Mouse (Mus musculus) gastrocnemius, postnatal 14 days (tissue): ENCODE measurements around the gene Rere. TPM values are rescaled to one million over a fixed set of nuclear protein-coding genes. Genes with fewer than 3 reads are reported as not detected.

Source experiments
- DNase-seq: peaks from one replicate; pipeline ENCODE4 v3.0.0; 2021; ENCODE audit warnings: mixed read lengths
- intact Hi-C: fragments of 180-260 bp; cut with DNase I; formaldehyde crosslinking; loops from one replicate; pipeline ENCODE4 v1.15.1; 2025; ENCODE audit warnings: low total_unique reads
- total RNA-seq, 2 experiments: library from RNA; stranded (reverse); gene quantifications; 2 replicates each; pipeline ENCODE4 v1.2.3; 2021

Gene Rere
- total RNA-seq, 2 experiments from 2014 or later = 44.4 to 52.1 TPM

DNA sequence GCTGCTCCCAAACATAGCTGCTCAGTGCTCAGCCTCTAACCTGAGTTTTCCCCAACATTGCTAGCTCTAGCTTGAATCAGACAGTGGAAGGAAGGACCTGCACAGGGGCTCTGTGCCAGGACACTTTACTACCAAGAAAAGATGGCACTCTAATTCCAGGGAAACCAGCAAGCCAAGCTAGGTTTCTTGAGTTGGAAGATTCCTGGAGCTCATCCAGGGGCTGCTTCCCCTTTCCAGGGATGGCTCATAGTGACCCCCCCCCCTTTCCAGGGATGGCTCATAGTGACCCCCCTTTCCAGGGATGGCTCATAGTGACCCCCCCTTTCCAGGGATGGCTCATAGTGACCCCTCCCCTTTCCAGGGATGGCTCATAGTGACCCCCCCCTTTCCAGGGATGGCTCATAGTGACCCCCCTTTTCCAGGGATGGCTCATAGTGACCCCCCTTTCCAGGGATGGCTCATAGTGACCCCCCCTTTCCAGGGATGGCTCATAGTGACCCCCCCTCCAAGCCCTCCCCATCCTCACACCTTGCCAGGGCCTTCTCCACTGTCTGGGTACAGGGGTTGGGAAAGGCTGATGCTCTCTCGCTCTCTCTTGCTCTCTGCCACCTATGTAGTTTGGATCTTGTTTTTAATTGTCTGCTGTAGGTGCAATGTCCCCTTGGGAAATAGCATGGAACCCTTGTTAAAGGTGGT lies 322.1 kb downstream of the Rere start:
- no peak for DNase-seq
- intact Hi-C loops = no loop called here

DNA sequence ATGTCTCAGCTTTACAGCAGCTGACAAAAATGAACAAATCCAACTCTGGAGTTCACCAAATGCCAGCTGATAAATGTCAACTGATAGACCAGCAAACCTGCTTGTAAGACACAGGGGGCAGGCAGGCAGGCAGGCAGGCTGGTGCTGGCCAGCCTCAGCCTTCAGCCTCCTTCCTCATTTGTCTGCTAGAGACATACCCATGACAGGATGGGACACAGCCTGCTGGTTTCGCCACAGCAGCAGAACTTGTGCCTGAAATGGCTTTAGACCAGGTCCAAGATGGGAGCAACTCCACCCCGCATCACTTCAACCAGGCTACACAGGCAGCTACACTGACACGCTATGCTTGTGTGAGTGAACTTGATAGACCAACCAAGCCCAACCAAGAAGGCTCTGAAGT lies 324.4 kb downstream of the Rere start:
- DNase-seq = no peak
- intact Hi-C loops = no loop called here

- intact Hi-C loops = no loop called here
- no peak for DNase-seq
These were observed 325.2 kb downstream of the Rere start for GRCm38 (mm10) chr4:150606449-150607161.

GRCm38 (mm10) chr4:150608670-150609069 lies 327.2 kb downstream of the Rere start:
- intact Hi-C loops = no loop called here
- DNase-seq = no peak

GRCm38 (mm10) chr4:150613715-150614114 lies 332.3 kb downstream of the Rere start:
- no peak for DNase-seq
- intact Hi-C loops = no loop called here

DNA sequence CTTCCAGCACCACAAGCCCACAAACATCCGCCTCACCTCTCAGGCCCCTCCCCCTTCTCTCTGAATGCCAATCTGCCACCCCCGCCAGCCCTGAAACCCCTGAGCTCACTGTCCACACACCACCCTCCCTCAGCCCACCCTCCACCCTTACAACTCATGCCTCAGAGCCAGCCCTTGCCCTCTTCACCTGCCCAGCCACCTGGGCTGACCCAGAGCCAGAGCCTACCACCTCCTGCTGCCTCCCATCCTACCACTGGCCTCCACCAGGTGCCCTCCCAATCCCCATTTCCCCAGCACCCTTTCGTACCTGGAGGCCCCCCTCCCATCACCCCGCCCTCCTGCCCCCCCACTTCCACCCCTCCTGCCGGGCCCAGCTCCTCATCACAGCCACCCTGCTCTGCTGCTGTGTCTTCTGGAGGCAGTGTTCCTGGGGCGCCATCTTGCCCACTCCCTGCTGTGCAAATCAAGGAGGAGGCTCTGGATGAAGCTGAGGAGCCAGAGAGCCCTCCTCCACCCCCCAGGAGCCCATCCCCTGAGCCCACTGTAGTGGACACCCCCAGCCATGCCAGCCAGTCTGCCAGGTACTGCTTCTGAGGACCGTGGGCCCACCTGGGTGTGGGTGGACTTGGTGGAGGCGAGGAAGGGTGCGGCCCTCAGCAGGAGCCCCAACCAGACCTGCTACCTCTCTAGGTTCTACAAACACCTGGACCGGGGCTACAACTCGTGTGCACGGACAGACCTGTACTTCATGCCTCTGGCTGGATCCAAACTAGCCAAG lies 334.0 kb downstream of the Rere start:
- intact Hi-C loops = no loop called here
- DNase-seq = no peak

DNA sequence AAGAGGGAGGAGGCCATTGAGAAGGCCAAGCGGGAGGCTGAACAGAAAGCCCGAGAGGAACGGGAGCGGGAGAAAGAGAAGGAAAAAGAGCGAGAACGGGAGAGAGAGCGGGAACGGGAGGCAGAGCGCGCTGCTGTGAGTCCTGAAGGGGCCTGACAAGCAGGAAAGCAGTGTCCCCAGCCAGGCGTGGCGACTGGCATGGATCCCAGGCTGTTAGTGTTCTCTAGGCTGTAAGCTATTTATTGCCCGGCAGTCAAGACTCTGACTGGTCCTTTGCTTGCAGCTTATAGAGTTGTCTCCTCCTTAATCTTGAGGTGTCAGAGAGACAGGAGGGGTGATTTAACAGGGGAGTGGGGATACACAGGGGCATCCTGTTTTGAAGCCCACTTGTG lies 334.6 kb downstream of the Rere start:
- intact Hi-C loops = no loop called here
- peak; percentile 64 for DNase-seq

DNA sequence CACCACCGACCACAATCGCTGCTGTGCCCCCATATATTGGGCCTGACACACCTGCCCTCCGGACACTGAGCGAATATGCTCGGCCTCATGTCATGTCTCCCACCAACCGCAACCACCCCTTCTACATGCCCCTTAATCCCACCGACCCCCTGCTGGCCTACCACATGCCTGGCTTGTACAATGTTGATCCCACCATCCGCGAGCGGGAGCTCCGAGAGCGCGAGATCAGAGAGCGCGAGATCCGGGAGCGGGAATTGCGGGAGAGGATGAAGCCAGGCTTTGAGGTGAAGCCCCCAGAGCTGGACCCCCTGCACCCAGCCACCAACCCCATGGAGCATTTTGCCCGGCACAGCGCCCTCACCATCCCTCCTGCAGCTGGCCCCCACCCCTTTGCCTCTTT lies 335.4 kb downstream of the Rere start:
- no peak for DNase-seq
- intact Hi-C loops = no loop called here

DNA sequence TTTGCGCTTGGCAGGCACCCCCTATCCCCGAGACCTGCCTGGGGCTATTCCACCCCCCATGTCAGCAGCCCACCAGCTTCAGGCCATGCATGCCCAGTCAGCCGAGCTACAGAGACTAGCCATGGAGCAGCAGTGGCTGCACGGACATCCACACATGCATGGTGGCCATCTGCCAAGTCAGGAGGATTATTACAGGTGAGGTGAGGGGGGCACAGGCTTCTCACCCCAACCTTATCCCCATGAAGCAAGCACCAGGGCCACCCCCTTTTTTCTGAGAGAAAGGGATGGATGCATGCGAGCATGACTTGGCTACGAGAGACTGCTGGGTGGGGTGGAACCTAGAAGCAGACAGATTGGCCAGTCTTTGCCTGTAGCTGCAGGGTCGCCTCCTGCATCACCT lies 337.6 kb downstream of the Rere start:
- no peak for DNase-seq
- intact Hi-C loops = no loop called here

DNA sequence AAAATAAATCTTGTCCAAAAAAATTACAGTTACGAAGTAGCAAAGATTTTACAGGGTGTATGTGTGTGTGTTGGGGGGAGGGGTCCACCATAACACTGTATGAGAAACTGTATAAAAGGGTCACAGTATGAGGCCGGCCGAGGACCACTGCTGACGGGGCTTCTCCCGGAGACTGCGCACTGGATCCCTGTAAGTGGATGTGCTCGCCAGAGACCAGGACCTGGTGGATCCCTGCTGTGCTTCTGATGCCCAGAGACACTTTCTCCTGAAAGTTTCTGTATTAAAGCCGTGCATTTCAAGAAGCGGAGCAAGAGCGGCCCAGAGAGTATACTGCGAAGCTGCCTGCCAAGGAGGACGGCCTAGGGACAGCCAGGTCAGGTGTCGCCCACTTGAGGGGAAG lies 341.2 kb downstream of the Rere start:
- DNase-seq = no peak
- intact Hi-C loops = loop anchor here (10.0 kb wide), 1 partner anchor 278 kb away; no protein-coding TSS in a partner anchor

- intact Hi-C loops = loop anchor here (10.0 kb wide), 1 partner anchor 280 kb away; no protein-coding TSS in a partner anchor
- no peak for DNase-seq
These were observed 342.9 kb downstream of the Rere start for GRCm38 (mm10) chr4:150624214-150624823.

- DNase-seq = no peak
These were observed 343.5 kb downstream of the Rere start for GRCm38 (mm10) chr4:150624933-150625332.

GRCm38 (mm10) chr4:150625425-150625824 lies 344.0 kb downstream of the Rere start:
- intact Hi-C loops = loop anchor here (10.0 kb wide), 1 partner anchor 281 kb away; no protein-coding TSS in a partner anchor
- DNase-seq = peak; percentile 69

More at GRCm38 (mm10) chr4:150624933-150625332, 343.5 kb downstream of the Rere start:
- intact Hi-C loops = loop anchor here (10.0 kb wide), 1 partner anchor 280 kb away; no protein-coding TSS in a partner anchor

DNA sequence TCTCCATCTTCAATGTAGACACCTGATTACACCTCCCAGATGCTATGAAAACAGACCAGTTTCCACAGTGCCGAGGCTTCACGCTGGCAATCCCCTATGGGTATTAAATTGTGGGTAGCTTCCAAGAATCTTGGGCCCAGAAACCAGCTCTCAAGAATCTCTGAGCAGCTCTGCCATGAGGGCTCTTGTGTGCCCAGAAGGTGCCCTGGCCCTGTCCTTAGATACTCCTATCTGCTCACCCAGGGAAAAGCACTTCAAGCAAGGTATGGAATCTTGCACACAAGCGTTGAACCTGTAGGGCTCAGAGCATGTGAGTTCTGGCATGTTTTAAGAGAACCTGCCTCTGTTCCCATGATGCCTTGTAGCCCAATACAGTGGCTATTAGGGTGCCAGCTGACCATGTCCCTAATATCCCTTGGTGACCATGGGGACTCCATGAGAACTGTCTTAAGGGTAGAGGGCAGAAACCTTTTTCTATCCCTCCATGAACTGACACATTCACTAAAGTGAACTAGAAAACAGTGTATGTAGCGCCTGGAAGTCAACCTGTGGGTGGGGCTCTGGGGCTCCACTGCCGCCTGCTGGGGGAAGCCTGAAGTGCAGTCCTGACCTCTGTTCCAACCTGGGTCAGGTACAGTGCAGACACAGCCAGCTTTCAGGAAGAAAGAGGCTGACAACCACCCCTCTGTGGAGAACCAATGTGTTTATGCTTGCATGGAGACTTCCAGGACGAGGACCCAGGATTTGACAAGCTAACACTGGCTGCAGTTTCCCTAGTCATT lies 344.7 kb downstream of the Rere start:
- DNase-seq = peak; percentile 54
- intact Hi-C loops = loop anchor here (10.0 kb wide), 1 partner anchor 281 kb away; no protein-coding TSS in a partner anchor

DNA sequence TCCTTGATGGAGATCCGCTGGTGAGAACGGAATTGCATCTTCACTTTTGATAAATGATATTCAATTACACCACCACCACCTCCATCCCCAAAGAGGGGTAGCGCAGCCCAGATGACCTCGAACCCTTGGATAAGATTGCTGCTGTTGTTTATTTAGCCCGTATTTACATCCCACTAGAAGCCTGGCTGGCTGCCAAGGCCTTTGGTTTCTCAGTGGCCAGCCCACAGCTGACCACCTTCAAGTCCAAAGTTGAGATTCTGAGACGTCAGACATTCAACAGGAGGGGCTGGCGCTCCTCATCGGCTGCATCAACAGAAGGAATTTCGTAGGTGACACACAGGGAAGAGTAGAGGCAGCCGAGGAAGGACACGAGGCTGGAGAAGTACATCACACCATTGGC lies 347.8 kb downstream of the Rere start:
- intact Hi-C loops = loop anchor here (10.0 kb wide), 1 partner anchor 284 kb away; no protein-coding TSS in a partner anchor
- no peak for DNase-seq

GRCm38 (mm10) chr4:150635568-150635967 lies 354.1 kb downstream of the Rere start:
- no peak for DNase-seq
- intact Hi-C loops = no loop called here

- intact Hi-C loops = no loop called here
- no peak for DNase-seq
These were observed 355.2 kb downstream of the Rere start for GRCm38 (mm10) chr4:150636635-150637034.

- intact Hi-C loops = no loop called here
- no peak for DNase-seq
These were observed 362.9 kb downstream of the Rere start for GRCm38 (mm10) chr4:150644299-150644698.

GRCm38 (mm10) chr4:150649327-150649726 lies 367.9 kb downstream of the Rere start:
- intact Hi-C loops = no loop called here
- no peak for DNase-seq
